Mouse (Mus musculus) NIH3T3 (cell line): ENCODE data around the gene Pigv.
"Not testable (repeated sequence)": the region's sequence is repeated elsewhere in the genome, so short reads cannot be mapped to it uniquely, and the experiment has no call there.

Experiments used
- DNase-seq: peaks from one replicate; pipeline ENCODE4 v3.0.0-alpha.2; 2012; ENCODE audit warnings: low read depth

Gene Pigv

DNA sequence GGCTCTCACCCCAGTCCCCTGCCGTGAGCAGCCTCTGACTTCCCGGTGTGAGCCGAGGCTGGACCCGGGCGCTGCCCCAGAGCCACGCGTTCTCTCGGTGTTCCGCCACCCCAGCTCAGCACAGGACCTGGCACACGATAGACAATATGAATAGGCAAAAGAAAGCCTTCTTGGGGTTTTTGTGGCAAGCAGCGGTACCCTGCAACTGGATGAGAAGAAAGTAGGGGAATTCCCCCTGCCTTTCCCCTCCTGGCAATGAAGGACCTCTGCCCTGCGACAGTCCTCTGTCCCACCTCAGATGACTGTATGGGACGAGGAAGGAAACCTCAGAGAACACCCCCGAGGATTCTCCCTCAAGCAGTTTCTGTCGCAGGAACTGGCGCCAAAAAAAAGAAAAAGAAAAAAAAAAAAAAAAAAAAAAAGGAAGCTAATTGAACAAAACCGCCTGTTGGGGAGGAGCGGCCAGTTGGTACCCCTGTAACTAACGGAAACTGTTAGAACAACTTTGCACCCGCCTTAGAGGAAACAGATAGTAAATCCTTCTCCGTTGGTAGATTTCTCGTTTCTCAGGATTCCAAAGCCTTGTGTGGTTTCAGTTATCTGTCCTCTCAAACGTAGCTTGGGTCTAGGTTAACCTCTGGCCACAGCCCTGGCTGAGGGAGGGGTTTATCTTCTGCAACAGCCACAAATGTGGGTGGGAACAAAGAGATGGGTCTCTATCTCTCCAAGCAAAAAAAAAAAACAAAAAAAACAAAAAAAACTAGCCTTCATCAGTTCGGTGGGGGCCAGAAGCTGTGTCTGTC, 599 bp upstream of the Pigv start:
- peak; percentile 41 for DNase-seq

DNA sequence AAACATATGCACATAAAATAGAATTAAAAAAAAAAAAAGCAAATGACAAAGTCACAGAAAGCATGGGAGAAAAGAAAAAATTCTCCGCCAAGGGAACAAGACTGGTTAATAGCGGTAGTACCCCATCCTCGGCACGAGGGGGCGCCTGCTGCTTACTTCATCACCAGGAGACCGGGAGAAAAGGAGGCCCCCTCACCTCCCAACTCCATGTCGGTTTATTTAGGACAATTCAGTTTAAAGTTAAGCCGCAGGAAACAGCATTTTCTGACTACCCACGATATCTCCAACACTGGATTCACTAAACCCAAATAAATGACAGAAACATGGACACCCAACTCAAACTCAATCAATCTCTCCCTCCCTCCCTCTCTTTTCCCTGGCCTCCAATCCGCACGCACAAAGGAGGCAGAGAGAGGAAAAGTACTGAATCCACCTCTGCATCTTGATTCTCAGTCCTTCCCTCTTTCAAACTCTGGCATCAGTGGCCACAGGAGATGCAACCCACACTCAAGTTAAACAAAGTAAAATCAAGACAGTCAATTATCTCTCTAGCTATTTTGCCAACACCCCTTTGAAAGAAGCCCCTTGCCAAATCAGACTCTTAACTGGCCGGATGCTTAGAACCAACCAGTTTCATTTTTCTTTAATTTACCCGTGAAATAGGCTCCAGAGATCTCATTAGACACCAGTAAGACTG, 1.1 kb downstream of the Pigv start:
- DNase-seq = peak; percentile 88

DNA sequence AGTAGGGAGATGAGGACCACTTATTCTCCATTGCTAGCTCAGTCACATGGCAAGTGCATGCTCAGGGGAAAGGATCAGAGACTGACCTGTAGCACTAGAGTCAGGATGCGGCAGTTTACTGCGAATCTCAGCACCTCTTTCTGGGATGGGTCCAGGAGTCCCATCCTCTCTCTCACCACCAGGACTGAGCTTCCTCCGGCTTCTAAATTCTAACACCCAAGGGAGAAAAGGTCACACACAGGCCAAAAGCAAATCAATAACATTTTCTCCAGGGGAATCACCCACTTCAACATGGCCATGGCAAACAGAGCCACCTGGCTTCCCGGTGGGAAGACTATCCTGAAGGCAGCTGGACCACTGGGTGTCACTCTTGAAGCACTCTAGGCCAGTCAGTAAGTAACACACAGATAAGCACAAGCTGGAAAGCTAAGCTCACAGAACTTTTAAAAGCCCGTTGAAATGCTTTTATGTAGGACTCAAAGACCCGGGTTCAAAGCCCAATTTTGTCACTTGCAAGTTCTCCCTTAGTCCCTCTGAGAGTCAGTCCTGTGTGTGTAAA, 2.7 kb downstream of the Pigv start:
- DNase-seq = peak; percentile 49

DNA sequence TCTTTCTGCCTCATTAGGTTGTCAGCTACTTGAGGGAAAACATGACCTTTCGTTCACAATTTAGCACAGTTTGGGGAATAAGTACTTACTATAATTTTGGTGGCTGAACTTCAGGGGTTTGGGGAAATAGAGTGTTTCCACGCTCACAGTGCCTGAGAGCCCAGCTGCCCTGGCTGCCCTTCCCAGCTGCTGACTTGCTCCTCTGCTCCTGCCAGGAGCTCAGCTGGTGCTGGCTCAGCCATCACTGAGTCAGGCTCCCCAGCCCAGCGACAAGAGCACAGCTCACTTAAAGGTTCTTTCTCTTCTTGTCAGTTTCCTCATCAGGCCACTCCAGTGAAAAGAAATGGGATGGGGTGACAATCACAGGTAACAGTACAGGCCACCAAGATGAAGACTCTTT, 3.9 kb downstream of the Pigv start:
- peak; percentile 19 for DNase-seq

DNA sequence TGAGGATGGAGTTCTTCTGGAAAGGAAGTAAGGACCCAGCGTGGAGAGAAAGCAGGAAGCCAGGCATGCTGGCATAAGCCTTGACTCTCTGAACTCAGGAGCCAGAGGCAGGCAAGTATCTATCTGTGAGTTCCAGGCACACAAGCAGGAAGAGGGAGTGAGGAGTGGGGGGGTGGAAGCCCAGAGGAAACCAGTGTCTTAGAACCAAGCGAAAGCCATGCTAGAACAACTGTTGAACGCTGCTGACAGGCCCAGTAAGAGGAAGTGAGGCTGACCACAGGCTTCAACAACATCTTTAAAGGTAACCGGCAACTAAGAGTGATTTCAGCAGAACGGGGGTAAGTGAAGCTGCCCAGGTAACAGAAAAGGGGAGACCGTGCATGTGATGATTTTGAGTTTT, 6.2 kb downstream of the Pigv start:
- DNase-seq = no peak

DNA sequence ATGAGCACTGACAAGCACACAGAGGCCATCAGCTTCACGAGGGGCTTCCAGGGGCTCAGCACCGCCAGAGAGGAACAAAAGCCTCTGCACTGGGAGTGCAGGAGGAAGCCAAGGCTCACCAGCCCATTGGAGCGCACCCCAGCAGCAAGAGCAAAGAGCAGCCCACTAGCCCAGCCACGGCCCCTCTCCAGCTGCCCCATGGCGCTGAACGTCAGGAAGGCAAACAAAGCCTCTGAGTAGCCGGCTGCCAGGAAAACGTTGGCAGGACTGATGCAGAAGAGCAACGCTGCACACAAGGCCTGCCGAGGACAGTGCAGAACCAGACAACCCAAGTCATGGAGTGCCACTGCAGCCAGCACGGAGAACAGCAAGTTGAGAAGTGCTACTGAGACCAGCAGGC, 7.3 kb downstream of the Pigv start:
- DNase-seq = no peak

DNA sequence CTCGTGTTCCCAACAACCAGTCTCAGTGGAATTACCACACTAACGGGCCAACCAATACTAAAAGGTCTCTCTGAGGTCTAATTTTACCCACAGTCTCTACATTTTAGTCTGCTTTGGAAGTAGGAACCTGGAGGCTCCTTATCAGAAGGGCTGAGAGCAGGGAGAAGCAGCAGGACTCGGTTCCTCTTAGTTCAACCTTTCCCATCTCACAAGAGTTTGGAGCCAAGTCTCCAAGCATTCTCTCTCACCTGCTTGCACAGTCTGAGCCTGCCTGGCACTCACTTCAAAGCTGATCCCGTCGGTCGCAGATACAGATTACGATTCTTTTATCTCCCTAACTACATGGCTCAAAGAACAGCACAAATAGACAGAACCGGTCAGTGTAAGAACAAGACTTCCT, 9.5 kb downstream of the Pigv start:
- DNase-seq = no peak

DNA sequence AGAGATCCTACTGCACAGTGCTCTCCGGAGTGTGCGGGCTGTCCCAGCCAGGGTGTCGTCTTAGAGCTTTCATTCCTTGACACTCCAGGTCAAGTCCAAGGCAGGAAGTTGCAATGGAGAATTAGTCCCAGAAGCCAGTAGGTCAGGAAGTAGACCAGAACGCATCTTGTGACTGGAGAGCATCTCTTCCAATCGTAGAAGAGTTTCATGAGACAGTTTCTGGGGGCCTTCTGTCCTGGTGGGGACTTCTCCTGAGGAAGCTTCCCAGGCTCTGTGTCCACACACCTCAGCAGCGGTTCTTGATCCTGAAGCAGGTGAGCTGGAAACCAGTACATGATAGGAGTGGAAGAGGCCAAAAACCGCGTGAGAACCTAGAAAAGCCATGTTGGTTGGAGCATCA, 10.0 kb downstream of the Pigv start:
- no peak for DNase-seq

DNA sequence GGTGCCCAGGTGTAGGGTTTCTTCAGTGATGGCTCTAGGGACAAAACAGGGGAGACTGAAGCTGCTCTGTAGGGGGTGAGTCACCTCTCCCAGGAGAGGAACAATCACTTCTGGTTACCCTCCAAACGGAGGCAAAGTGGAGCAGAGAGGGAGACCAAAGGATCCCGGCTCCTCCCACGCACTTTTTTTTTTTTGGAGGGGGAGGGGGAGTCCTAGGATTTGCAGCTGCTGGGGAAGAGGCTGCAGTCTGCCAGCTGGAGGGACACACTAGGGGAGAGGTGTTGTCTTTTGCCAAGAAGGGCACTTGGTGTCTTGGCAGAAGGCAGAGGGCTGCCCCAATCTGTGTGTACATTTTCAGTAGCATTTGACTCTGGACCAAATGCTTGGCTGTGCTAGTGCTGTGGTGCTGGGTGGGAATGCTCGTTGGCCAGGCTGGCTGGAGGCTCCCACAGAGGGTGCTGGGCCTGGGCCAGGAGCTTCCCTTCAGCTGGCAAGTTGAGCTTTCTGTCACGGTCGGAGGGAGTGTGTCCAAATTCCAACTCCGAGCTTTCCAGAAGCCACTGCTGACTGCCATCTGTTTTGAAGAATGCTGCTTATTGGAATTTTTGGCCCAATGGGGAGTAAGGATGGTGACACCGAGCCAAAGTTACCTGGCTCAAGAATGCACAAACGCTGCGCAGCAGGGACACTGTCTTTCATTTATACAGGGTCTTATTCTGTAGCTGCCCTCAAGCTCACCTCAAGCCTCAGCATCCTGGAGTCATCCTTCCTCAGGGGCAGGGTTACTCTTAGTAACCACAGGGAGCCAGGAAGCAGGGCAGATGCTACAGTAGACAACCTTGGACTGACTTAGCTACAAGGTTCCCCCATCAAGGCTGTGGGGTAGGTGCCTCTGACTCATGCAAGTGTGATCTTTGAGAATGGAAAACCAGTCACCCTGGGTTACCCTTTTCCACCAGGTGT, 12.0 kb downstream of the Pigv start:
- DNase-seq = peak; percentile 82

DNA sequence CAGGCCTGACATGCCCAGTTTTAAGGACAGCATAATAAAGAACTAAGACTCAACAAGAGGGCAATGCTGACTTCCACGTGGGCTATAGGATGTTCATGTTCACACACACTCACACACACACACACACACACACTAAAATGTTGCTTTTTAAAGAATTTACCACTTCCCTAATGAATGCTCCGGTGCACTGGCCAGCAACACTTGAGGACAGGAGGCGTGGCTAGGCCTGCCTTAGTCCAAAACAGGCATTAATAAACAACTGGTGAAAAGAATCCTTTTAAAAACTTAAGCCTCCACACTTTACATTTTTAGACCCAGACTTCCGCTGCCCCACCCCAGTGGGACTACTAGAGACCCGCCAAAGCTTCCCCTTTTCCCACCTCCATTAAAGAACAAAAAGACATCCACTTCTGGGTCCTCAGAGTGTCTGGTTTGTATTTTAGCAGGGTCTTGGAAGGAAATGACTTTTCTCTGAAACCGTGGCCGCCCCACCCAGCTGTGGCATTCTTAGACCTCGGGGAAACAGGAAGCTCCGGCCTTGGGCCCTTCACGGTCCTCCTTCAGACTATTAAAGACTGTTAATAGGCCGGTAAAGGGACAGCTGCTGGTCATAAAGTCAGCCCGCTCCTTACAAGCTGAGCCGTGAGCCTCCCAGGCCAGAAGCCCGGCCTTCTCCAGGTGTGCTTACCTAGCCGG, 12.8 kb downstream of the Pigv start:
- peak; percentile 46 for DNase-seq

DNA sequence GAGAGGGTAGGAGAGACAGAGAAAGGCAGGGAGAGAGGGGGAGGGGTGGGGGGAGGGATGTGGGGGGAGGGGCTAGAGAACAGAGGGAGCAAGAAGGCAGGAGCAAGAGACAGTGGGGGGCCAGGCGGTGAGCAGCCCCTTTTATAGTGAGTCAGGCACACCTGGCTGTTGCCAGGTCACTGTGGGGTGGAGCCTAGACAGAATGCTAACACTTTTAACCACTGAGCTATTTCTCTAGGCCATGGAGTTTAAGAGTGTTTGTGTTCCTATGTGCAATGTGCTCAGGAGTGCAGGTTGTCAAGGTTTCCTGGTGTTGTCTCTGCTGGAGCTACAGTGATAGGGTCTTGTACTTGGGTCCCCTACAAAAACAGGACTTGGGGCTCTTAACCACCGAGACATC, 13.7 kb downstream of the Pigv start:
- DNase-seq = no peak

DNA sequence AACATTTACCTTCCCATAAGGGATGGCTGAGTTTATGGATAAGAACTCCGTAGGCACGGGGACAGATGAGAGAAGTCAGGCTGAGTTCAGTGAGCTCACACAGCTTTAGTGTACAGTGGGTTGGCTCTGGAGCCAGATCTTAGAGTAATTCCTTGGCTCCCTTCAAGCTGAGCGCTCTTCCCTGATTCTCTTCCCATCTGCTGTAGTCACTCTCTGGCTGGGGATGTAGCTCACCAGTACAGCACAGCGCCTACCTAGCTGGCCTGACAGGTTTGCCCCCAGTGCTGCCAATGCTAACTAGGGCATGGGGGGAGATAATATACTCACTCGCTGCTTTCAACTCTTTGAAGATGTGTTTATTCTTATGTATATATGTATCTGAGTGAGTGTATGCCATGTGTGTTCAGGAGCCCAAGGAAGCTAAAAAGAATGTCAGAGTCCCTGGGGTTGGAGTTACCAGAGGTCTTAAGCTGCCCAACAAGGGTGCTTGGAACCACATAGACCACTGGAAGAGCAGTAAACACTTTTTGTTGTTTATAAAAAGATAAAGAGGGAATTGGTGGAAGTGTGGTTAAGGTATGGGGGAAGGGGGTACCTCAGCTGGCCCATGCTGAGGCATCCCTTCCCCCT, 14.5 kb downstream of the Pigv start:
- no peak for DNase-seq

DNA sequence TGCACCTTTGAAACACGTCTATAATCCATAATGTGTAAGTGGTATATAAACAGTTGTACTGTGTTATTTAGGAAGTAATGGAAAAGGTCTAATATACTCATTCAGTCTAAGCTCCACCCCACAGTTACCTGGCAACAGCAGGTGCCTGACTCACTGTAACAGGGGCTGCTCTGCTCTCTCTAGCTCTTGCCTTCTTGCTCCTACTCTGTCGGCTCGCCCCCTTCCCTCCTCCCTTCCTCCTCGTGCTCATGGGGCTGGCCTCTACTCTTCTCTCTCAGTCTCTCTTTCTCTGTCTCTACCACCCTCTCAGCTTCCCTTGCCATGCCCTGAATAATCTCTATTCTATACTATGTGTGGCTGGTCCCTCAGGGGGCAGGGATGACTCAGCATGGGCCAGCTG, 15.4 kb downstream of the Pigv start:
- DNase-seq = no peak

DNA sequence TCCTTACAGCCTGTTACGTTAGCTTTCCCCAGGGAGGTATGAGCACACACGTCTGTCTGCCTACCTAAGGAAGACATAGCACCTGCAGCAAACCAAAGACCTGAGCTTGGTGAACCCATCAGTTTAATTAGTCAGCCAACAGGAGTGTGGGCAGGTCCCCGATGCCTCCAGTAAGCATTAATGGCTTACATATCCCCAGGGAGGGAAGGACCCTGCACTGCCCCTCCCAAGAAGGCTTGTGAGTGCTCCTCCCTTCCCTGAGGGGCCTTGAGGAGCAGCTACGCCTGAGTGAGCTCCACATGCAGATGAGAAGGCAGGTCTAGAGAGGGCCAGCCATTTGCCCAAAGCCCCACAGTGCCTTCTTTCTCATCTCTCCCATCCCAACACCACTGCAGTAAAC, 16.2 kb downstream of the Pigv start:
- no peak for DNase-seq

DNA sequence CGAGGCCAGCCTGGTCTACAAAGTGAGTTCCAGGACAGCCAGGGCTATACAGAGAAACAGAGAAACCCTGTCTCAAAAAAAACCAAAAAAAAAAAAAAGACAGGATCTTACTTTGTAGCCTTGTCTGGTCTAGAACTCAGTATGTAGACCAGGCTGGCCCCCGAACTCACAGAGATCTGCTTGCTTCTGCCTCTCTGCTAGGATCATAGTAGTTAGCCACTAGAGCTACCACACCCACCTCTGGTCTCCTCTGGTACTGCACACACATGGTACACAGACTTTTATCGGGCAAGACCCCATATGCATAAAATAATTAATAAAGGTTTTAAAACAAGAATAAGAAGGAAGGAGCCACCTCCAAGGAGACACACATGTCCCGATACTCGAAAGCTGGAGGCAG, 18.4 kb downstream of the Pigv start:
- DNase-seq = not testable (repeated sequence)

DNA sequence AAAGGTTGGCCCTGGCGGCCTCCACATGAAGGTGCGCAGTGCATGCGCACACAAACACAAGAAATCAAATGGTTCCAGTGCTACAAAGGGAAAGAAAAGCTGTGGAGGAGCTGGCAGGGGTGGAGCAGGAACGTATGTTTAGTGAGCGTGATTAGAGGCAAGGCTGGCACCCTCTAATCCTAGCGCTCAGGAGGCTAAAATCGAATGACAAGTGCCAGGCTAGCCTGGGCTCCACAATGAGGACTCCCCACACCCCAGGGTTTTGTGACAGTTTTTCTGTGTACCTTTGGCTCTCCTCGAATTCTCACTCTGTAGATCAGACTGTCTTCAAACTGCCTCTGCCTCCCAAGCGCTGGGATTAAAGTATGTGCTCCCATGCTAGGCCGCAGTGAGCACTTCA, 19.7 kb downstream of the Pigv start:
- DNase-seq = no peak

DNA sequence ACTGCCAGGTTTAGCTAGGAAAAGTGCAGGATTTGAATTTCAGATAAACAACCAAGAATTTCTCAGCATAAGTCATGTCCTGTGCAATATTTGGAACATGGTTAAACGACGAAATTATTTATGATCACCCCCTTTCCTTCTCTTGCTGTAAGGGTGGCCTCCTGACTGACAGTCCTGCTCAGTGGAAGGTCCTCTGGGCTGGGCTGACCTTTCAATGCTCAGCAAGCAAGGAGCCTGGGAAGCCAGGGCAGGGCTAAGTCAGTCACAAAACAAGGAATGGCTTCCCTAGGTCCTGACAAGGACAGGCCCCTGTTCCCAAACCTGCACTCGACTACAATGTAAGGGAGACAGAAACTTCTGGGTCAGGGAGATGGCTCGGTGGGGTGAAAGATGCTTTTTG, 20.5 kb downstream of the Pigv start:
- DNase-seq = no peak

DNA sequence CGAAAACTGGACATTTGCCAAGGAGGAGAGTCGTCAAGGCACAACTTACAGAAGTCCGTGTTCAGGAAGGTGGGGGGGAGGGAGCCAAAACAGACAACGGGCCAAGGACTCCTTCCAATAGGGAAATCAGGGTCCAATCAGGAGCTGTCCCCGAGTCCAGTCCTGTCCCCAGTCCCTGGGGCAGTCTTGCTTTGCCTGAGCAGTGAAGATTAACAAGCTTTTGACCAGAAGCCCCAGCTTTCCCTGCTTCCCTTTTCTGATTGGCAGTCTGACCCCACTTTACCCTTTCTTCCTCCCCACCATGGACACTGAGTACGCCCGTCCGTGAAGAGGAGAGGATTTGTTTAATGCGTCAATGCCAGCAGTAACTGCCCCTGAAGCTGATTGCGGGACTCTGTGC, 21.0 kb downstream of the Pigv start:
- no peak for DNase-seq

DNA sequence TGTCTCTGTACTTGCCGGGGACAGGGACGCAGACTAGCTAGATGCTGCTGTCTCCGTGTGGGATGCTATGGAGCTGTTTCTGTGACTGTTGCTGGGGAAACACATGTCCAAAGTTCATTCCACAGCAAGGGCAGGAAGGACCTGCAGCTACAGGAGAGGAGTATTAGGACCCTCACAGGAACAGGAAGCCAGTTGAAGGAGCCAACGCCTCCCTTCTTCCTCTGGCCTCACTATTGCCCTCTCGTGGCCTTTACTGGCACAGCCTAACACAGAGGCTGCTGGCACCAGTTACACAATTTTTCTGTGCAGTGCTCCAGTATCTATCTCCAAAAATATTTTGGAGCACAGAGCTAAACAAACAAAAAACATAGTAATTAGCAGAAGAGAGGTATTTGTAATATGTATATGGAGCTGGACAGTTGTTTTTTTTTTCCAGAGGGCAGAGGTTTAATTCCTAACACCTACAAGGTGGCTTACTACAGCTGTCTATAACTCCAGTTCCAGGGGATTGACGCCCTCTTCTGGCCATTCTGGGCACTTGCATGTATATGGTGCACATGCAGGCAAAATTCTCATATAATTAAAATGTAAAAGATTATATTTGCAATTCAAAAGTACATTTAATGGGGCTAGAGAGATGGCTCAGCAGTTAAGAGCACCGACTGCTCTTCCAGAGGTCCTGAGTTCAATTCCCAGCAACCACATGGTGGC, 22.3 kb downstream of the Pigv start, which contains the start of gene Zdhhc18:
Zdhhc18 (minus strand) TSS at position 166 of the 711 bp plus-strand sequence.
- DNase-seq = peak; percentile 78

DNA sequence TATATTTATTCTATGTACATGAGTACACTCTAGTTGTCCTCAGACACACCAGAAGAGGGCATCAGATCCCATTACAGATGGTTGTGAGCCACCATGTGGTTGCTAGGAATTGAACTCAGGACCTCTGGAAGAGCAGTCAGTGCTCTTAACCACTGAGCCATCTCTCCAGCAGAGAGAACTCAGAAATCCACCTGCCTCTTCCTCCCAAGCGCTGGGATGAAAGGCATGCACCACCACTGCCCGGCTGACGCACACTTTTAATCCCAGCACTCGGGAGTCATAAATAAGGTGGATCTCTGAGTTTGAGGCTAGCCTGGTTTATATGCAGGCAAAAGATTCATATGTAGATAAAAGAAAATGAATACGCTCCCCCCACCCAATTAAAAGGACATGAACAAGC, 23.0 kb downstream of the Pigv start:
- not testable (repeated sequence) for DNase-seq
